Mouse (Mus musculus): ENCODE results near the gene Slc16a7.

The Slc16a7 gene

GRCm38 (mm10) chr10:125184146-125184545 lies 205.1 kb downstream of the Slc16a7 start:
- DNase-seq (ENCODE audit: low read depth, low spot score) = no peak

GRCm38 (mm10) chr10:125182545-125182944 lies 206.7 kb downstream of the Slc16a7 start:
- no peak for DNase-seq (ENCODE audit: low read depth, low spot score)

GRCm38 (mm10) chr10:125177782-125178181 lies 211.5 kb downstream of the Slc16a7 start:
- DNase-seq (ENCODE audit: low read depth, low spot score) = no peak

GRCm38 (mm10) chr10:125175013-125175650 lies 214.1 kb downstream of the Slc16a7 start:
- DNase-seq (ENCODE audit: low read depth, low spot score) = no peak

- DNase-seq (ENCODE audit: low read depth, low spot score) = no peak
Measured at GRCm38 (mm10) chr10:125171625-125172024, 217.6 kb downstream of the Slc16a7 start.

GRCm38 (mm10) chr10:125171154-125171553 lies 218.1 kb downstream of the Slc16a7 start:
- no peak for DNase-seq (ENCODE audit: low read depth, low spot score)

Data from skeletal muscle tissue, adult 2 months (tissue).